Mouse (Mus musculus): ENCODE data around the gene Eml3.
A peak's percentile ranks its signal among the peaks of the same experiment; 100 is the strongest.
"Not testable (repeated sequence)": the region's sequence is repeated elsewhere in the genome, so short reads cannot be mapped to it uniquely, and the experiment has no call there.

The Eml3 gene

GRCm38 (mm10) chr19:8952241-8952640 lies 22.9 kb downstream of the Eml3 start:
- DNase-seq (ENCODE audit: low spot score), result no peak

GRCm38 (mm10) chr19:8953135-8954039 lies 24.0 kb downstream of the Eml3 start, which contains the start of gene Tut1:
Gene Tut1 (plus strand): TSS chr19:8953847.
- DNase-seq (ENCODE audit: low spot score), result peak; percentile 94

- DNase-seq (ENCODE audit: low spot score), result no peak
These were observed 24.8 kb downstream of the Eml3 start for GRCm38 (mm10) chr19:8954171-8954570.

- no peak for DNase-seq (ENCODE audit: low spot score)
These were observed 32.9 kb downstream of the Eml3 start for GRCm38 (mm10) chr19:8962256-8962655.

- no peak for DNase-seq (ENCODE audit: low spot score)
These were observed 35.7 kb downstream of the Eml3 start for GRCm38 (mm10) chr19:8965075-8965474.

- DNase-seq (ENCODE audit: low spot score), result no peak
These were observed 36.4 kb downstream of the Eml3 start for GRCm38 (mm10) chr19:8965771-8966170.

GRCm38 (mm10) chr19:8966198-8966589 lies 36.8 kb downstream of the Eml3 start:
- no peak for DNase-seq (ENCODE audit: low spot score)

GRCm38 (mm10) chr19:8966590-8967372 lies 37.4 kb downstream of the Eml3 start, which contains the start of gene Eef1g:
Gene Eef1g (plus strand): TSS chr19:8967041.
- peak; percentile 100 for DNase-seq (ENCODE audit: low spot score)

- no peak for DNase-seq (ENCODE audit: low spot score)
These were observed 38.0 kb downstream of the Eml3 start for GRCm38 (mm10) chr19:8967373-8967743.

- no peak for DNase-seq (ENCODE audit: low spot score)
These were observed 38.5 kb downstream of the Eml3 start for GRCm38 (mm10) chr19:8967893-8968292.

- DNase-seq (ENCODE audit: low spot score), result not testable (repeated sequence)
These were observed 43.1 kb downstream of the Eml3 start for GRCm38 (mm10) chr19:8972491-8972890.

GRCm38 (mm10) chr19:8974638-8975037 lies 45.3 kb downstream of the Eml3 start:
- DNase-seq (ENCODE audit: low spot score), result no peak

GRCm38 (mm10) chr19:8975491-8975890 lies 46.1 kb downstream of the Eml3 start:
- DNase-seq (ENCODE audit: low spot score), result no peak

GRCm38 (mm10) chr19:8976535-8976934 lies 47.2 kb downstream of the Eml3 start:
- DNase-seq (ENCODE audit: low spot score), result no peak

GRCm38 (mm10) chr19:8980771-8981170 lies 51.4 kb downstream of the Eml3 start:
- no peak for DNase-seq (ENCODE audit: low spot score)

GRCm38 (mm10) chr19:8981450-8982168 lies 52.3 kb downstream of the Eml3 start:
- no peak for DNase-seq (ENCODE audit: low spot score)

- DNase-seq (ENCODE audit: low spot score), result no peak
These were observed 53.2 kb downstream of the Eml3 start for GRCm38 (mm10) chr19:8982303-8983149.

- peak; percentile 54 for DNase-seq (ENCODE audit: low spot score)
These were observed 53.8 kb downstream of the Eml3 start for GRCm38 (mm10) chr19:8983150-8983650.

- DNase-seq (ENCODE audit: low spot score), result peak; percentile 71
These were observed 55.0 kb downstream of the Eml3 start for GRCm38 (mm10) chr19:8984255-8984868.

GRCm38 (mm10) chr19:8985891-8986290 lies 56.5 kb downstream of the Eml3 start:
- DNase-seq (ENCODE audit: low spot score), result no peak

- no peak for DNase-seq (ENCODE audit: low spot score)
These were observed 58.5 kb downstream of the Eml3 start for GRCm38 (mm10) chr19:8987816-8988215.
